Mouse (Mus musculus) neural tube, embryonic 14.5 days (tissue): ENCODE measurements around the gene Brd2. TPM values are rescaled to one million over a fixed set of nuclear protein-coding genes. Genes with fewer than 3 reads are reported as not detected.

Experiments used
- ATAC-seq: fragments of 200-750 bp; cut with Nextera tagmentation; 2 replicates; pipeline ENCODE4 v1.8.0; 2017; ENCODE audit warnings: low read depth, mild to moderate bottlenecking, moderate TSS enrichment, moderate library complexity
- H3K27ac ChIP-seq: fragments of 300-500 bp; sonication (generic); 2 replicates; pipeline ENCODE4 v1.5.1; 2014; ENCODE audit warnings: low read depth, mild to moderate bottlenecking, control low read depth, low read length, moderate library complexity, mixed read lengths
- H3K27me3 ChIP-seq: fragments of 300-500 bp; sonication (generic); 2 replicates; pipeline ENCODE4 v1.6.1; 2014; ENCODE audit warnings: low read length; ENCODE audit not compliant: control insufficient read depth, insufficient read depth
- H3K36me3 ChIP-seq: fragments of 300-500 bp; sonication (generic); 2 replicates; pipeline ENCODE4 v1.6.1; 2014; ENCODE audit warnings: low read length, mixed read lengths; ENCODE audit not compliant: control insufficient read depth, insufficient read depth
- H3K4me1 ChIP-seq: fragments of 300-500 bp; sonication (generic); 2 replicates; pipeline ENCODE4 v1.6.1; 2014; ENCODE audit warnings: low read length; ENCODE audit not compliant: control insufficient read depth, insufficient read depth
- H3K4me2 ChIP-seq: fragments of 300-500 bp; sonication (generic); 2 replicates; pipeline ENCODE4 v1.6.1; 2014; ENCODE audit warnings: mild to moderate bottlenecking, low read depth, low read length, control low read depth
- H3K4me3 ChIP-seq: fragments of 300-500 bp; sonication (generic); 2 replicates; pipeline ENCODE4 v1.5.1; 2014; ENCODE audit warnings: low read depth, low read length, control low read depth, mixed read lengths
- H3K9ac ChIP-seq: fragments of 300-500 bp; sonication (generic); replicated peaks from 2 replicates; pipeline ENCODE4 v1.6.1; 2014; ENCODE audit warnings: low read depth, mild to moderate bottlenecking, control low read depth, low read length, mixed read lengths
- H3K9me3 ChIP-seq: fragments of 300-500 bp; sonication (generic); 2 replicates; pipeline ENCODE4 v1.6.1; 2016; ENCODE audit warnings: low read length; ENCODE audit not compliant: control insufficient read depth
- WGBS: fragments of 180-500 bp; shearing (Covaris S2); extraction: QIAGEN DNeasy Blood & Tissue Kit; methylation state at CpG from one replicate; pipeline ENCODE4 v1.1.7; 2014; 5-methylcytosine and 5-hydroxymethylcytosine counted together
- polyA plus RNA-seq: library from polyadenylated mRNA; unstranded; fragments of >200 nt; fragmentation: Nextera tagmentation; extraction: Ambion mirVana; gene quantifications from 2 replicates; pipeline ENCODE4 v1.2.1, GENCODE M21; 2014

The Brd2 gene
- polyA plus RNA-seq: 109 and 160 TPM in 2 replicates

DNA sequence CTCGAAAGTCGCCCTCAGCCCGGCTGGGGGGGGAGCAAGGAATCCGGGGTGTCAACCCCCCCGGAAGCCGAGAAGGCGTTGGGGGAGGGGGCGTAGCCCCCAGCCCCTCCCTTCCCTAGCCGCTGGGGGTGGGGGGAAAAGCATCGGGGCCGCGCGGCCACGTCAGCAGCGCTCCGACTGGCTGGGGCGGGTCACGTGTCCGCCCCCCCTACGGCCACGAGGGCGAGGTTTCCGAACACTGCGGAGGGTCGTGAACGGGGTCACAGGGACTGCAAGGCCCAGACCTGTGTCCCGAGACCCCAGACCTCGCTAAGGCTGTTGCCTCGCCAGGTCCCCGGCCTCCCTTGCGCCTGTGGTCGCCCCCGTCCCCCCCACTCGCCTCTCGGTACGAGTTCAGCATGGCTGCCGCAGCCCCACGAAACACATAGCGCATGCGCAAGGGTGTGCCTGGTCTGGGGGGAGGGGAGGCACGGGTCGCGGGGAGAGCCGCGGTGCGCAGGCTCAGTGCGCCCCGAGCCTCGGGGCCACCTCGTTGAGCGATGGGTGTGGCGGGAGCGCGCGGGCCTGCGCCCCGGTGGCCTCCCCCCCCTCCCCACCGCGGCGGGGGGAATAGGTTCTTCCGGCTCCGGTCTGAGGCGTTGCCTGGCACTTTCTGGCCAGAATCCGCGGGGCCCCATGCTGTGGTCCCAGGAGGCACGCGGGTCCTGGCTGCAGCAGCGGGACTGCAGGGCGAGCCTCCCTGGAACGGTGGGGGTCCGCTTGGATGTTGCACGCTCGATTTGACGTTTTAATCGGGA lies at the start of gene Brd2:
TSS of gene Brd2 (minus strand) at position 447 of the 797 bp plus-strand sequence.
- under 1% methylated on average over 67 of the region's 75 CpGs for WGBS
- ATAC-seq: peak; percentile 36
- Histone ChIP-seq H3K9ac (peak within 1 kb of the TSS; percentile 98), H3K4me1 (peaks cover 14% of the 10 kb centered on the region; the same call in 1 of the 2 replicates), H3K36me3 (peaks cover 15% of the 10 kb centered on the region), H3K4me2 (peak within 1 kb of the TSS; percentile 99), H3K27ac (peak within 1 kb of the TSS; percentile 100), H3K27me3 (no peaks in the 10 kb centered on the region), H3K9me3 (no peaks in the 10 kb centered on the region), H3K4me3 (peak within 1 kb of the TSS; percentile 97)

- Histone ChIP-seq H3K36me3 (no peaks in the 10 kb centered on the region), H3K27ac (no peak overlapping the region), H3K27me3 (no peaks in the 10 kb centered on the region), H3K4me3 (no peak overlapping the region), H3K9ac (no peak overlapping the region), H3K4me2 (no peak overlapping the region), H3K9me3 (no peaks in the 10 kb centered on the region), H3K4me1 (no peaks in the 10 kb centered on the region)
- WGBS: 43% methylated on average over 13 of the region's 13 CpGs
- ATAC-seq: no peak
These were observed 48.6 kb upstream of the Brd2 start for GRCm38 (mm10) chr17:34170877-34171498.

GRCm38 (mm10) chr17:34170487-34170876 lies 48.0 kb upstream of the Brd2 start:
- 35% methylated on average over 4 of the region's 4 CpGs for WGBS
- no peak for ATAC-seq

GRCm38 (mm10) chr17:34169279-34169678 lies 46.8 kb upstream of the Brd2 start:
- Histone ChIP-seq H3K27me3 (no peaks in the 10 kb centered on the region), H3K27ac (no peak overlapping the region), H3K4me1 (no peaks in the 10 kb centered on the region), H3K36me3 (no peaks in the 10 kb centered on the region), H3K9me3 (no peaks in the 10 kb centered on the region), H3K4me3 (no peak overlapping the region), H3K9ac (no peak overlapping the region), H3K4me2 (no peak overlapping the region)
- WGBS: 3% methylated on average over 2 of the region's 2 CpGs
- no peak for ATAC-seq

More at GRCm38 (mm10) chr17:34170487-34170876, 48.0 kb upstream of the Brd2 start:
- no peak overlapping the region for H3K9ac ChIP-seq
- H3K27ac ChIP-seq: no peak overlapping the region
- H3K27me3 ChIP-seq: no peaks in the 10 kb centered on the region
- H3K4me3 ChIP-seq: no peak overlapping the region
- H3K36me3 ChIP-seq: no peaks in the 10 kb centered on the region
- H3K4me1 ChIP-seq: no peaks in the 10 kb centered on the region
- no peak overlapping the region for H3K4me2 ChIP-seq
- H3K9me3 ChIP-seq: no peaks in the 10 kb centered on the region

- no peak overlapping the region for H3K9ac ChIP-seq
- H3K9me3 ChIP-seq: no peaks in the 10 kb centered on the region
- H3K4me2 ChIP-seq: no peak overlapping the region
- H3K36me3 ChIP-seq: no peaks in the 10 kb centered on the region
- H3K4me3 ChIP-seq: no peak overlapping the region
- H3K27me3 ChIP-seq: no peaks in the 10 kb centered on the region
- ATAC-seq: no peak
- H3K4me1 ChIP-seq: no peaks in the 10 kb centered on the region
- 85% methylated on average over 6 of the region's 6 CpGs for WGBS
- no peak overlapping the region for H3K27ac ChIP-seq
These were observed 42.7 kb upstream of the Brd2 start for GRCm38 (mm10) chr17:34165033-34165730.

- Histone ChIP-seq H3K27me3 (no peaks in the 10 kb centered on the region), H3K9ac (no peak overlapping the region), H3K4me2 (no peak overlapping the region), H3K4me3 (no peak overlapping the region), H3K9me3 (no peaks in the 10 kb centered on the region), H3K4me1 (no peaks in the 10 kb centered on the region), H3K36me3 (no peaks in the 10 kb centered on the region), H3K27ac (no peak overlapping the region)
- no peak for ATAC-seq
- WGBS: 45% methylated on average over 9 of the region's 9 CpGs
These were observed 41.9 kb upstream of the Brd2 start for GRCm38 (mm10) chr17:34164202-34164895.

- H3K4me3 ChIP-seq: no peak overlapping the region
- H3K9me3 ChIP-seq: no peaks in the 10 kb centered on the region
- no peak overlapping the region for H3K9ac ChIP-seq
- ATAC-seq: no peak
- no peaks in the 10 kb centered on the region for H3K4me1 ChIP-seq
- WGBS: 58% methylated on average over 5 of the region's 5 CpGs
- no peaks in the 10 kb centered on the region for H3K27me3 ChIP-seq
- H3K36me3 ChIP-seq: no peaks in the 10 kb centered on the region
- H3K27ac ChIP-seq: no peak overlapping the region
- H3K4me2 ChIP-seq: no peak overlapping the region
These were observed 33.1 kb upstream of the Brd2 start for GRCm38 (mm10) chr17:34155534-34155933.

DNA sequence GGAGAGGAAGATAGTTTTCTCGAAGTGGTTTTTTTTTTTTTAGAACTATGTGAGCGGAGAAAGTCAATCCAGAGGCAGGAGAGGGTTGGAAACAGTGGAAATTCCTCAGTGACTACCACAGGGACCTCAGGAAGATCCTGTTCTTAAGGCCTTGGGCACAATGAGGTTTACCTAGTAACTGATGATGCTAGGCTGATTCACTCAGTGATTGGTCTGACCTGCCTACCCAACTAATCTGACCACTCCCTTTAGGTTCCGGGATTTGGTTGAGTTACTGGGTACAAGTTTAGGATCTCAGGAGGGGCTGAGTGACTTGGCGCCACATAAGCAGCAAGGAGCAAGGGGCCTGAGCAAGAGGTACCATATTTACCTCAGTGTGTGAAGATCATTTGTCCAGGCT lies 30.5 kb upstream of the Brd2 start, which contains the start of gene H2-DMb1:
TSS of gene H2-DMb1 (plus strand) at position 150 of the 400 bp plus-strand sequence.
- H3K9ac ChIP-seq: no peak within 1 kb of the TSS
- H3K36me3 ChIP-seq: no peaks in the 10 kb centered on the region
- H3K27ac ChIP-seq: no peak within 1 kb of the TSS
- ATAC-seq: no peak
- no peak within 1 kb of the TSS for H3K4me2 ChIP-seq
- no peaks in the 10 kb centered on the region for H3K4me1 ChIP-seq
- no peaks in the 10 kb centered on the region for H3K27me3 ChIP-seq
- H3K4me3 ChIP-seq: no peak within 1 kb of the TSS
- WGBS: 67% methylated on average over 4 of the region's 4 CpGs
- no peaks in the 10 kb centered on the region for H3K9me3 ChIP-seq
